Mouse (Mus musculus) stomach, postnatal 0 days (tissue): Measurements from ENCODE around the gene Elovl6. TPM values are rescaled to one million over a fixed set of nuclear protein-coding genes. Genes with fewer than 3 reads are reported as not detected.

ENCODE experiments used
- ATAC-seq: fragments of 200-750 bp; cut with Nextera tagmentation; 2 replicates; pipeline ENCODE4 v1.8.0; 2017; ENCODE audit not compliant: low FRiP score, low TSS enrichment
- DNase-seq: peaks from one replicate; pipeline ENCODE4 v3.0.0-alpha.2; 2016; ENCODE audit warnings: low spot score
- H3K27ac ChIP-seq: fragments of 300-500 bp; sonication (generic); replicated peaks from 2 replicates; pipeline ENCODE4 v1.5.1; 2014; ENCODE audit warnings: mild to moderate bottlenecking, control low read depth
- H3K27me3 ChIP-seq: fragments of 300-500 bp; sonication (generic); 2 replicates; pipeline ENCODE4 v1.6.1; 2014; ENCODE audit warnings: low read length; ENCODE audit not compliant: control insufficient read depth, insufficient read depth
- H3K36me3 ChIP-seq: fragments of 300-500 bp; sonication (generic); 2 replicates; pipeline ENCODE4 v1.6.1; 2014; ENCODE audit warnings: low read length, mixed read lengths; ENCODE audit not compliant: control insufficient read depth, insufficient read depth
- H3K4me1 ChIP-seq: fragments of 300-500 bp; sonication (generic); replicated peaks from 2 replicates; pipeline ENCODE4 v1.6.1; 2014; ENCODE audit warnings: antibody characterized with exemption; ENCODE audit not compliant: control insufficient read depth, insufficient read depth
- H3K4me2 ChIP-seq: fragments of 300-500 bp; sonication (generic); replicated peaks from 2 replicates; pipeline ENCODE4 v1.6.1; 2014; ENCODE audit warnings: low read depth, mild to moderate bottlenecking, control low read depth, moderate library complexity
- H3K4me3 ChIP-seq: fragments of 300-500 bp; sonication (generic); 2 replicates; pipeline ENCODE4 v1.5.1; 2014; ENCODE audit warnings: low read depth, low read length, control low read depth
- H3K9ac ChIP-seq: fragments of 300-500 bp; sonication (generic); 2 replicates; pipeline ENCODE4 v1.6.1; 2014; ENCODE audit warnings: mild to moderate bottlenecking, low read length, control low read depth, mixed read lengths
- H3K9me3 ChIP-seq: fragments of 300-500 bp; sonication (generic); 2 replicates; pipeline ENCODE4 v1.6.1; 2016; ENCODE audit warnings: low read length; ENCODE audit not compliant: control insufficient read depth
- CTCF ChIP-seq: IDR thresholded peaks from 2 replicates; pipeline ENCODE4 v1.5.1; 2016; ENCODE audit warnings: antibody characterized with exemption, low read depth, mild to moderate bottlenecking, moderate library complexity
- EP300 ChIP-seq: optimal IDR thresholded peaks from 2 replicates; pipeline ENCODE3; 2016; ENCODE audit warnings: antibody characterized with exemption
- WGBS: fragments of 180-500 bp; shearing (Covaris S2); extraction: QIAGEN DNeasy Blood & Tissue Kit; methylation state at CpG from one replicate; pipeline ENCODE4 v1.1.7; 2014; 5-methylcytosine and 5-hydroxymethylcytosine counted together
- polyA plus RNA-seq: library from polyadenylated mRNA; unstranded; fragments of >200 nt; fragmentation: Nextera tagmentation; extraction: Ambion mirVana; gene quantifications from 2 replicates; pipeline ENCODE4 v1.2.1, GENCODE M21; 2015

Gene Elovl6
- polyA plus RNA-seq, 1 experiment from 2014 or later = 34.2 TPM

GRCm38 (mm10) chr3:129589705-129590104, 57.5 kb downstream of the Elovl6 start:
- no peaks in the 10 kb centered on the region for H3K4me1 ChIP-seq
- H3K36me3 ChIP-seq = no peaks in the 10 kb centered on the region
- no peaks in the 10 kb centered on the region for H3K9me3 ChIP-seq
- ATAC-seq (peak; percentile 58), DNase-seq (peak; percentile 28)
- H3K4me2 ChIP-seq = no peak overlapping the region
- no peak overlapping the region for H3K4me3 ChIP-seq
- no peak overlapping the region for H3K9ac ChIP-seq
- H3K27ac ChIP-seq = no peak overlapping the region
- WGBS = 72% methylated on average over 10 of the region's 10 CpGs
- TF ChIP-seq CTCF (no peak), EP300 (no peak)
- H3K27me3 ChIP-seq = no peaks in the 10 kb centered on the region

- 73% methylated on average over 17 of the region's 17 CpGs for WGBS
- Histone ChIP-seq H3K9ac (no peak overlapping the region), H3K27me3 (no peaks in the 10 kb centered on the region), H3K36me3 (no peaks in the 10 kb centered on the region), H3K4me1 (no peaks in the 10 kb centered on the region), H3K4me2 (no peak overlapping the region), H3K9me3 (no peaks in the 10 kb centered on the region), H3K4me3 (no peak overlapping the region), H3K27ac (no peak overlapping the region)
- no peak for TF ChIP-seq EP300
- no peak for TF ChIP-seq CTCF
- DNase-seq (no peak), ATAC-seq (no peak)
Measured at GRCm38 (mm10) chr3:129590548-129591226, 58.5 kb downstream of the Elovl6 start.

DNA sequence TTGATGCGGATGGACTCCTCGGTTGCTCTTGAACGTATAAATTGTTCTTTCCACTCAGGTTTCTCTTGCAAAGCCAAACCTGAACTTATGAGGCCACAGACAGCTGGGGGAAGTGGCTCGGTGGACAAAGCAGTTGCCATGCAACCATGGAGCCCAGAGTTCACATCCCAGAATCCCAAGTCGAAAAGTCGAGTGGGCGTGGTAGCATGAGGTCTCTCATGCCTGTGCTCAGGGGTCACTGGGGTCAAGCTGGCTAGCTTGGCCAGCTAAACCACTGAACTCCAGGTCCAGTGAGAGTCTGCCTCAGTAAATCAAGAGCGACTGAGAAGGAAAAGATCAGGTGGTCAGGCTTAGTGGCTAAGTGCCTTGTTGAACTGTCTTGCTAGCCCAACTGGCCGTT, 59.1 kb downstream of the Elovl6 start:
- H3K27ac ChIP-seq = no peak overlapping the region
- TF ChIP-seq CTCF (no peak), EP300 (no peak)
- WGBS = 70% methylated on average over 9 of the region's 9 CpGs
- H3K4me1 ChIP-seq = no peaks in the 10 kb centered on the region
- no peaks in the 10 kb centered on the region for H3K9me3 ChIP-seq
- no peaks in the 10 kb centered on the region for H3K27me3 ChIP-seq
- no peak overlapping the region for H3K9ac ChIP-seq
- no peak overlapping the region for H3K4me2 ChIP-seq
- DNase-seq (no peak), ATAC-seq (no peak)
- H3K36me3 ChIP-seq = no peaks in the 10 kb centered on the region
- H3K4me3 ChIP-seq = no peak overlapping the region

GRCm38 (mm10) chr3:129591761-129592160, 59.6 kb downstream of the Elovl6 start:
- no peak for ATAC-seq
- no peak for DNase-seq
- WGBS = 90% methylated on average over 8 of the region's 8 CpGs
- Histone ChIP-seq H3K27me3 (no peaks in the 10 kb centered on the region), H3K4me3 (no peak overlapping the region), H3K4me1 (no peaks in the 10 kb centered on the region), H3K9ac (no peak overlapping the region), H3K4me2 (no peak overlapping the region), H3K36me3 (no peaks in the 10 kb centered on the region), H3K27ac (no peak overlapping the region), H3K9me3 (no peaks in the 10 kb centered on the region)
- no peak for TF ChIP-seq CTCF
- no peak for TF ChIP-seq EP300

DNA sequence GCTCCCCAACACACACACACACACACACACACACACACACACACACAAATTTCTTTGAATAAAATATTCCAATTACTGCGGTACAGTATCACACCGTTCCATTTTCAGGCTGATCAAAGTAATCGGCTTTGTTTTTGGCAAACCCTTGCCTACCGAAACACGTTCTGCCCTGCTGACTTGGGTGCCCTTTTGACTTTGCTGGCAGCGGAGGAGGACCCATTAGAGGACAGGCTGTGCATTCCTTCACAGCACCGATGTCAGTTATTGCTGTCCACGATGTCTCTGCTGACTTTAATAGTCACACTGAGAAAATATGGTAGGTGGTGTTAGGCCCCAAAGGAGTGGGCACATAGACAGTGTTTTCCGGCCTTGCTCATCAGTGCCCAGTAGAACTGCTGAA, 60.8 kb downstream of the Elovl6 start:
- Histone ChIP-seq H3K27me3 (no peaks in the 10 kb centered on the region), H3K4me1 (no peaks in the 10 kb centered on the region), H3K9me3 (no peaks in the 10 kb centered on the region), H3K27ac (no peak overlapping the region), H3K36me3 (no peaks in the 10 kb centered on the region), H3K4me3 (no peak overlapping the region), H3K4me2 (no peak overlapping the region), H3K9ac (no peak overlapping the region)
- no peak for ATAC-seq
- TF ChIP-seq CTCF = no peak
- TF ChIP-seq EP300 = no peak
- WGBS = 88% methylated on average over 9 of the region's 9 CpGs
- no peak for DNase-seq

DNA sequence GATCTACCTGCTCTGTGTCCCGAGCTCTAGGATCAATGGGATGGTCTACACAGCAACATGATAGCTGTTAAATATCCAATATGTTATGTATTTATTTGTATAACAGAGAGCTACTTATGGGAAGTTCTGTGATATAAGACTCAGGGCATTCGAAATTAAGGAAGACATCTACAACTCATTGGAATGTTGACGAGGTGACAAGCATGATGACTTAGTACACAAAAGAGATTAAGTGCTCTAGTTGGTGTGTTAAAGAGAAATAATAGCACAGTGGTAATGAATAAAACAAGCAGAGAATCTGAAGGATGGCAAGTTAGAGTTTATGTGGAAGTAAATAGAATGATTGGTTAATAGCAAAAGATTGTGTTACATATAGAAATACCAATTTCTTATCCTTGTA, 61.6 kb downstream of the Elovl6 start:
- Histone ChIP-seq H3K27me3 (no peaks in the 10 kb centered on the region), H3K27ac (no peak overlapping the region), H3K4me2 (no peak overlapping the region), H3K36me3 (no peaks in the 10 kb centered on the region), H3K4me3 (no peak overlapping the region), H3K9ac (no peak overlapping the region), H3K9me3 (no peaks in the 10 kb centered on the region), H3K4me1 (no peaks in the 10 kb centered on the region)
- no peak for DNase-seq
- TF ChIP-seq EP300 = no peak
- no peak for TF ChIP-seq CTCF
- ATAC-seq = no peak
- WGBS = 75% methylated on average over 3 of the region's 3 CpGs
